Mouse (Mus musculus): Measurements from ENCODE around the gene Itga5.

The Itga5 gene

DNA sequence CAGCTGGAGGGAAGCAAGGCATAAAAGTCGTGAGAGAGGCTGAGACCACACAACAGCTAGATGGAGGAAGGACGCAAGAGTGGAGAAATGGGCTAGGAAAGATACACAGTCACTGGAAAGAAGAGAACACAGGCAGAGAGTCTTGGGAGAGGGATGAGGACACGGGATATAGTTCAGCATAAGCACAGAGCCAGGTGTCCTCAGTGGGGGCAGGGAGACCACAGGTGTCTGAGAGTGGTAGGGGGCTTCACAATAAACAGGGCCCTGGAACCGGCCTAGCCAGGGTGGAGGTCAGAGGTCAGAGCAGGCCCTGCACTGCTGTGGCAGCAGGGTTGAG lies 27.8 kb downstream of the Itga5 start:
- no peak for DNase-seq

DNA sequence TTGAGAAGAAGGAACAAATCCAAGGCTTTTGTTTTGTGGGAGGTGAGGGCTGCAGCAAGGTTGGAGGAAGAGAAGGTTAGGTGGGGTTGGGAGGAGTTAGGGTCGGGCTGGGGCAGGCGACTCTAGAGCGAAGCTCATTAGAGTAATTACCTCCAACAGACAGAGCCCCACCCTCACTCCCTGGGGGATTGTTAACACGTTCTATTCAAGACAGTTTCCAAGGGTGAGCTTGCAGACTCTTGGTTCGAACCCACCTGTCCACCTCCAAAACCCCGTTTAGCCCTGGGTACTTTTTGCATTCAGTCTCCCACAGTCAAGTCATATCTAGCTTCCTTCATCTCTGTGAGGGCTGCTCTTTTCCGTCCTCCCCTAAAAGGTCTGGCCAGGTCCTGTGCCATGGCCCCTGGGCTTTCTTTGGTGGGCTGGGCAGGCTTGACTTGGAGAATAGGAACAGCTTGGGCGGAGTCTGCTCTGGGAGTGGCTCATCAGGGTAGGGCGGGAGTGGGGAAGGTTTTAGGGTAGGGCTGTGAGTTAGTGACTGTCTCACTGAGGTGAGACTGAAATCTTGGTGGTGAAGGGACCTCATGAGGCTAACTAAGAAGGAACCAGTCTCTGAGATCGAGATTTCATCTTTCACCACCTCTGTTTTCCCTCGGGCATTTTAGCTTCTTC lies 29.4 kb downstream of the Itga5 start:
- no peak for DNase-seq

DNA sequence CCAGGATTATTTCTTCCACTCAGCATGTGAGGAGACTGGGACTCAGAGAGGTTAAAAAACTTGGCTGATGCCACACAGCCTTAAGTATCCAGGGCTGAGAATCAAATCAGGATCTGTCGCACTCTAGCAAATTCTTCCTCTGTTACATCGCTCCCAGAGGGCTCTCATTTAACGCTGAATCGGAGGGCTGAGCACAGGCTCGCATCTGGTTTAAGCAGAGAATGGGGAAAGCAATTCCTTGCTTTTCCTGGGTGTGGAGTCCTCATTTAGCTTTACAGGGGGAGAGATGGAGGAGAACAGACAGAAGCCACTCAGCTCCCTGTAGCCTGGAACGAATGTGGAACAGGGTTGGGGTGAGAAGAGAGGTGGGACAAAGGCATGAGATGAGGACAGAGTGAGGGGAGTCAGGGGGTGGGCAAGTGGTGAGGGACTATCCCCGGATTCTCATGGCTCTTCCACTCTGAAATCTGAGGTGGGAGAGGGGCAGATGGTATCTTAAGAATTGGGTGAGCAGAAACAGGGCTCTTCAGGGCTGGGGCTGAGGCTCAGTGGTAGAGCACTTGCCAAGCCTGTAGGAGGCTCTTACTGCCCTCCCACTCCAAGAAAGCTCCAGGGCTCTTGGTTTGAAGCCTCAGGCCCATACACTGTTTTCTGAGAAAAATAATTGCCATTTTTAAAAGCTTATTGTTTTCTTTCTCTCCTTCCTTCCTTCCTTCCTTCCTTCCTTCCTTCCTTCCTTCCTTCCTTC lies 30.9 kb downstream of the Itga5 start:
- DNase-seq, result no peak

DNA sequence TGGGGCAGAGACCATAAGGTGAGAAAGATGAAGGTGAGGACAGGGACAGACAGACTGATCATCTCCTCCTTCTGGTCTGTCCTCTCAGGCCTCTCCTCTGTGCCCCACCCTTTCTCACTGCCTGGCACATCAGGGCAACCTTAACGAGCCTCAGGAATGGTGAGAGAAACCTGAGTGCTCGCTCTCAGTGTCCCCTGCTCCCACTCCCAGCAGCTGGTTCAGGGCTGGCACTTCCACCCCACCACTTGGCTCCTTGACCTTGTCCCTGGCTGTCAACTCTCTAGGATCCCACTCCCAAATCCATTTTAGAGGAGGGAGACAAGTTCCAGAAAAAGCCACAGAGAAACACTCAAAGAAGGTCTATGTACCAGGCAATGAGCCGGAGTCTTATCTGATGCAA lies 31.5 kb downstream of the Itga5 start:
- DNase-seq, result no peak

DNA sequence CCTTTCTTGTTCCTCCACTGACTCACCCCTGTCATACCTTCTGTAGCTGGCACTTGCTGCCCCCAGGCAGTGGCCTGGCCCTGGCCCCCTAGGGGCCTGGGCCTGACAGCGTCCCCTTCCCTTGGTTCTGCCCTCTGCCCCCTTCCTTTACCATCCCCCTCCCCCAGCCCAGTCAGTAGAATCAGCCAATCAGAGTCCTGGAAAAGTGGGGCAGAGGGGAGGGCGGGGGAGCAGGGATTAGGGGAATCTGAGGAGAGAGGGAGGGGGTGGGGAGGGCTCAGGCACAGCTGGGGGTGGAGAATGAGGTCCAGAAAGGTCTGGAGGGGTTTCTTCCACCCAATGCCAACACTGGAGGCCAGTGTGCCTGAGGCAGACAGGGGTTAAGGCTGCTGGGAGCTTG lies 32.4 kb downstream of the Itga5 start:
- DNase-seq, result no peak

DNA sequence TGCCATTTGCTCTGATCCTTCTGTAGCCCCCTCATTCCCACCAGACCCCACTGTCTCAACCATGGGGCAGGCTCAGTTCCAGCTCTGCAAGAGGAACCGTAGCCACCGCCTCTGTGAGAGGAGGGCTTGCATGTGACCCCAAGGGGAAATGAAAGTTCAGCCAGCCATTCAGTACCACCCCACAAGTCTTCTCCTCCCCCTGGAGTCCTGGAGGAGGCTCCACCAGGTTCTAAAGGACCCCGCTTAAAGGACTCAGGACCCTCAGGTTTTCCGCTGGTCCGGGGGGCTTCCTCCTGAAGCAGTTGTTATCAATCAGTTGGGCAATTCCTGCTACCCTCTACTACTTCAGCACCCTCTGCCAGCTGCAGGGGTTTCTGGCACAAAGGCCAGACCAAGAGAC lies 32.8 kb downstream of the Itga5 start:
- DNase-seq, result no peak

DNA sequence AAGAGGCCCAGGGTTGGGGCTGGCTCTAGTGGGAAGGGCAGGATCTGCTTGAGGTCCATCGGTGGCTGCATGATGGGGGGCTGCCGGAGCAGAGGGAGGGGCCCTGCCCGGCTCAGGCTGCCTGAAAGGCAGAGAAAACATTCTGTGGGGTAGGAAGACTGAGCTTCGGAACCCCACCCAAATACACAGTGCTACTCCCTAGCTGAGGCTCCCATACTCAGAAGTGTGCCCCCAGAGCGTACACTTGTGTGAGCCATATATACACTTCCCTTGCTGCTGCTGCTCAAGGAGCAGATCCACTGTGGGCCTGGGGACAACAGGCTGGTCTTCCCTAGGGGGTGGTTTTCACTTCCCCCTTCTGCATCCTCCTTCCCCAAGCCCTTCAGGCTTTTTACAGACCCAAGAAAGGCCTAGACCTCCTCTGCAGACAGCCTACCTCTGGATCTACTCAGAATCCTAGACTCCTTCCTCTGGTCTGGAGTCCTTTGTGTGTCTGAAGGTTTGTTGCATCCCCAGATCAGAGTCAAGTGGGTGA lies 33.4 kb downstream of the Itga5 start:
- DNase-seq, result no peak

DNA sequence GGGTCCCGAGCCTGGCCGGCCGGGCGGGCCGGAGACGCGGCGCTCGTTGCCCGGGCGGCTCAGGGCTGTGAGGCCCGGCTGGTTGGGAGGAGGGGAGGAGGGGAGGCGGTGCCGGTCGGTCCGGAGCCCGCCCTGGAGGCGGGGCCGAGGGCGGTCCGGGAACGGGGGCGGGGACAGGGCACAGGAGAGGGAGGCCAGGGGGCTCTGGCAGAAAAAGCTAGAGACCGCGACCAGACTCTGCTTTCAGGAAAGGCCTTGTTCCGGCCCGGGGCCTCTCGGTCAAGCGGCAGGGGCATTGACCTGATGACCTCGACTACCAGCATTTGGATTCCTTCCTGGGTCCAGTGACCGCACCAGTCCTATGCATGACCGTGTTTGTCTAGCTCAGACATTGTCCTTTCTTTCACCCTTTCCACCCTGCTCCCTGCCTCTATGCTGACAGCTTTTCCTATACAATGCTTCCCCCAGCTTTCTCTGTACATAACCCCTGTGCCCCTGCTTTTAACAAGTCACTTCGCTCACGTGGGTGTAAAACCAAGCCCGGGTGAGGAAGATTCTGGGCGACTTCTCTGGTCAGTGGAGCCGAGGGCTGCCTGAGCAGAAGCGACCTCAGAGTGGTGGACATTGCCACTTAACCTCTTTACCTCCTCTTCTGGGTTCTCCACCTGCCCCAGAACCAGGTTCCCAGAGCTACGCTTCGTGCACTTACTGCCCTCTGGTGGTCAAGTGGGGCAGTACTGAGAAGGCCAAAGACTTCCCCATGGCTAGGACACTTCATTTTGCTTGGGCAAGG lies 42.9 kb downstream of the Itga5 start:
- DNase-seq, result peak; percentile 83

DNA sequence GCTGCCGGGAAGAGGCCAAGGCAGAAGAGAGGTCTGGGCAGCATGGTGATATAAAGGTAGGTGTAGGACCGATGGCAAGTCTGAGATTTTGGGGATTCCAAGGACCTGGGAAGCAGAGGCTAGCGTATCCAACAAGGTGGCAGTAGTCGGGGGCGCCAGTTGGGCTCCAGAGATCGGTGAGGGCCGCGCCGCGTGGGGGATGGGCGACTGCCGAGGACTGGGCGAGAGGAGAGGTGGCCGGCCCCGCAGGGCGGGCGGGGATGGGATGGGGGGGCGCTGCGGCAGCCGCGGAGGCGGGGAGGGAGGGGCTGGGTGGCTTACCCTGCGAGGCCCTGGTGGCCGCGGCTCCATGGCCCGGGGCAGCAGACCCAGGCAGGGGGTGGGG lies 43.5 kb downstream of the Itga5 start:
- peak; percentile 63 for DNase-seq

DNA sequence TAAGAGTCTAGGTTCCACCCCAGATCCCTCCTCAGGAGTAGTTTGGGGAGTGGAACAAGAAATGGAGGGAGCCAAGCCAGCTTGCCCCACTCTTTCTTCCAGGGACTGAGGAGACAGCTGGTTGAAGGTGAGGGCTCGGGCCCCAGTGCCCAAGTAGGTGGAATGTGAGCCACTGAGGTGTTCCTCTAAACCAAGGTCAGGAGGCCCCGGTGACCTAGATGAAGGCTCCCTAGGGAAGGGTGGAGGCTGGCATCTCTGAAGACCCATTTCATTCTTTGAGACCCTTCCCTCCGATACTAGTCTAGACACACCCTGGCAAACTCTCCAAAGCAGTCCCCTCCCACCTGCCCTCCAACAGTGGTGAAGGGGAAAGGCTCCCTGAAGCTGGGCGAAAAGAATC lies 44.2 kb downstream of the Itga5 start:
- no peak for DNase-seq

DNA sequence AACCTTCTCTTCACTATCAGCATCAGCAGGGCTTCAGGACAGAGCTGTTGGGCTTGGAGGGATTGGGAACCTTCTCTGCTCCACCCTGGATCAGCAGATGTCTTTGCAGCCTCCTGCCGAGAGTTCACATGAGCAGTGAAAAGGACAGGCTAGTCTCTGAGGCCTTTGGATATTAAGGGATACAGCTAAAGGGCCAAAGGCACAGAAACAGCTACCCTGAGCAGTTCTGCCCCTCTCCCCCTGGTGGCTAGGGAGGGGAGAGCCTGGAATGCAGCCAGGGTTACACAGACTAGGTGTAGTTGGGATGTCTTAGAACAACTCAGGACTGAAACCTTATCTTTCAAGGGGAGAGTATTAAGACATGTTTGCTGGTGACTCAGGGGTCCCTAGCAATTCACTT lies 45.5 kb downstream of the Itga5 start:
- no peak for DNase-seq

DNA sequence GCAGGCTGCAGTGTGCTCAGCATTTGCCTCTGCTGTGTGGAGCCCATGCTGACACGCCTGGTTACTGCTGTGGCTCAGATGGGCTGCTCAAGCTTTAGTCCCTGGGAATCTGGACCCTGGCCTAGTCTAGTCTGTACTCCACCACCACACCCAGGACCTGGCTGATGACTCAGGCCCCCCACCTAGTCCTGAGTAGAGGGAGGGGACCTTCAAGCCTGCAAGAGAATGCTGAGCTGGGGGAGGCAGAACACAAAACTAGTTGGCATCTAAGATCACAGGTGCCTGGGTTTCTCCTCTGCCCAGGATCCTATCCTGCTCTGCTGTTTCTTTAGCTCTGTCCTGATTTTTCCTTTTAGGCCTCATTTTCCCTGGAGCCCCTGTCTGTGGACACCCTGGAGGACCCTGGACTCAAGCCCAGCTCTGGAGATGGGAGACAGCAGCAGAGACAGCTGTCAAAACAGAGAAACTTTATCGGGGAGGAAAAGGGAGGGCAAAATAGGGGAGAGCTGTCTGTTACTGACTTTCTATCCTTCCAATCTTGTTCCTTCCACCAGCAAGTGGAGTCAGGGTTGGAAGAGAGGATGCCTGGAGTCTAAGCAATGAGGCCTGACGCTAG lies 48.3 kb downstream of the Itga5 start:
- no peak for DNase-seq

DNA sequence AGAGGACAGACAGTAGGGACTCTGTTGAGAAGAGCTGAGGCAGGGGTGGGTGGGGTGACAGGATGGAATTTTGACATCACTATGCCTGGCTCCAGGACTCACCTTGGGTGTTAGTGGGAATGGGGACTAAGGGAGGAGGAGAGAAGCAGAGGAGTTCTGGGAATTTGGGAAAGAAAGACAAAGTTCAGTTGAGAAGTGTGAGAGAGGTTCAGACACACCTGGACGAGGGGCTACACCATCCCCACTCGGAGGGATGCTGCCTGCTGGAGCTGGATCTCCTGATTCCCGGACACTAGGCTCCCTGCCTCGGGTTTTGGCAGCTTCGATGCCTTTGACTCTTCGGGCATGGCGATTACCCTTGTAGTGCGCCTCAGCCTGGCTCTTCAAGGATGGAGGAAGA lies 48.8 kb downstream of the Itga5 start:
- DNase-seq, result no peak

DNA sequence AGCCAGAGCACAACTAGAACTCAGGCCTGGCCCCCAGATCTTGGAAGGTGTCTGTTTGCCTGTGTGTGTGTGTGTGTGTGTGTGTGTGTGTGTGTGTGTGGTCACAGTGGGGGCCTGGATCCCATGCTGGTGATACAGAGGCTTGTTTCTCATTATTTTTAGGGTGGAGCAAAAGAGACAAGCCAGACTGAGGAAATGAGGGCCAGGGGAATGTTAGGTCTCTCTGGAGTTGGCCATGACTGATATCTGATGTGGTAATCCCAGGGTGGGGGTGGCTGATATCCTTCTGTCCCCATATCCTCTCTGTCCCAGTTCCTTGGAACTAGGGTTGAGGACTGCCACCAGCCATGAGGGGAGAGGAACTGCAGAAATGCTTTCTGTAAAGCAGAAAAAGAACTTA lies 49.4 kb downstream of the Itga5 start:
- no peak for DNase-seq

DNA sequence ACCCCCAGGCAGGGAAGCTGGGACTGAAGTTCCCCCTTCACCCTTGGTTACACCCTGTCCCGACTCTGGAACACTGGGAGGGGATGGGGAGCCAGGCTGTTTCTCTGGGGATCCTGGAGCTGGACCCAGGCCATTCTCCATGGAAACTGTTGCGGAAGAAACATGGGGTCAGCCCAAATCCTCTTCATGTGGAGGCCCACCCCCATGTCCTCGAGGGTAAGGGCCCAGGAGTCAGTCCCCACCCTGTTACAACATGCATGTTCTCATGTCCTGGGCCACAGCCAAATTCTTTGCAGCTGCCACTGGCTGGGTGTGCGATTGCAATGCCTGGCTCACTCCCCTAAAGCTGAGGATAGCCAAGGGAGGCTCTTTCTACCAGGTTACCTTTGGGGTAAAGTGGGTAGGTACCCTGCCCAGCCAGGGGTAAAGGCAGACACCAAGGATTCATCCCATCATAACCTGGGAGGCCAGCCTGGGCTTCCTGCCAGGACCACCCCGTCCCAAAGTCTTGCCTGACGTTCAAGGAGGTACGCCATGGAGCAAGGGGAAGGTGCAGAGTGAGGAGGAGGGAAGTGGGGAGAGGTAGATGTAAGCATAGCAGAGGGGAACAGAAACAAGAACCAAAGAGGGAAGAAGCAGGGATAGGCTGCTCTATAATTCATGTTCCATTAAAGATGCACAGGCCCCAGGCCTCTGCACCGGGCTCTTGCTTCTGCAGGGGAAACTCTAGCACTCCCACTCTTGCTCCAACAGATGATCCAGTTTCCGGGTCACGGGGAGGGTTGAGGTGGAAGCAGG lies 50.4 kb downstream of the Itga5 start:
- peak; percentile 27 for DNase-seq

DNA sequence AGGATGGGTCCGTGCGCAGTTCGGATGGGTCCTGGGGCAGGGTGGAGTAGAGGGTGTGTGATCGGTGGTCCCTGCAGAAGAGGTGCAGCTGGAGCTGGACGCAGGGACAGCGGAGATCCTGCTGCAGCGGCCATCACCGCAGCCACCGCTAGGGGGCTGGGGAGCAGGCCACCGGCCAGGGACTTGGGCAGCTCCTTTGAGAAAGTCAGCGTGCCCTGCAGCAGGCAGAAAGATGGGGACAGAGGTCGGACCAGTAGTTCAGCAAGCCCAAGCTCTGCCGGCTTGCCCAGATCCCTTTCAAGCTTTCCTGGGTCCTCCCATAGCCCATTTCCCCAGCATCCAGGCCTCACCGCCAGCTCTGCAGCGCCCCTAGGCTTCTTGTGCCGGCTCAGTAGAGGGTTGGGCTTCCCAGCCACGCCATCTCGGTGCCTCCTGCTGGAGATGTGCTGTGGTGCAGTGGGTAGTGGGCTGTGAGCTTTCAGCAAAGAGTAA lies 51.5 kb downstream of the Itga5 start:
- peak; percentile 70 for DNase-seq

DNA sequence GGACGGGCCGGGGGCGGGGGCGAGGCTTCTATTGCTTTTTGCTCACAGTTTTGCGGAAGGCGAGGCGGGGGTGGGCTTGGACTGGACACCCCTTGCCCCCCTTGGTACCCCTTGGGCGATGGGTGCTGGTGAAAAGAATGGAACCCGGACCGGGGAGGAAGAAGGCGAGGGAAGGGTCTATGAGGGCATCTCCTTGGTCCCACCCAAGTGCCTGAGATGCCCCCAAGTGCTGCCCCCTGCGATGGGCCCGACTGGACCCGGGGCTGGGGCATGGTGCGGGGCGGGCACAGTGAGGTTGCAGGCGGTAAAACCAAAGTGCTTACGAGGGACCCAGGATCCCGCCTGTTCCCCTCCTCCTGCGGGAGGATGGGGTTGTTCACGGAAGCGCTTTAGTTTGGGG lies 52.4 kb downstream of the Itga5 start:
- no peak for DNase-seq

DNA sequence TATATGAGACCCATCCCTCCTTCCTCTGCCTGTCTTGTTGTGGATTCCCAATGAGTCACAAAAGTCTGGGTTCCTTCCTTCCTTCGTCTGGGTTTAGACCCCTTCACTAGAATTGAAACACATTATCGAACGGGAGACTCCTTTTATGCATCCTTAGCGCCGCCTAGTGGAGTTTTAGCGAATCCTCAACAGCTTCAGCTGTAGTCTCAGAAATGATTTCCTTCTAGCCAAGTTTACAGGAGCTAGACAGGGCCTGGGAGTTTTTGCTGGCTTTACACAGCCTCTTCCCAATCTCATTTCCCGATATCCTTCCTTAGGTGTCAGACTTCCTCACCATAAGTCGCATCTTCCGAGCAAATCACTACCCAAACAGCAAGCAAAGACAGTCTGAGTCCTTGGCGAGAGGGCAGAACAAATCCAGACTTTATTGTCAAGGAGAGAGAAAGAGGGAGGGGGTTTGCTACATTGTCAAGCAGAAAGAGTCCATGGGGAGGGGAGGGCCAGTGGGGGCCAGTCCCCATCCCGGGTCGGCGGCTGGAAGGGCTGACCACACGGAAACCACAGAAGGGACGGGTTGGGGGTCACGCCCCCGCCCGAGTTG lies 53.0 kb downstream of the Itga5 start:
- peak; percentile 44 for DNase-seq

DNA sequence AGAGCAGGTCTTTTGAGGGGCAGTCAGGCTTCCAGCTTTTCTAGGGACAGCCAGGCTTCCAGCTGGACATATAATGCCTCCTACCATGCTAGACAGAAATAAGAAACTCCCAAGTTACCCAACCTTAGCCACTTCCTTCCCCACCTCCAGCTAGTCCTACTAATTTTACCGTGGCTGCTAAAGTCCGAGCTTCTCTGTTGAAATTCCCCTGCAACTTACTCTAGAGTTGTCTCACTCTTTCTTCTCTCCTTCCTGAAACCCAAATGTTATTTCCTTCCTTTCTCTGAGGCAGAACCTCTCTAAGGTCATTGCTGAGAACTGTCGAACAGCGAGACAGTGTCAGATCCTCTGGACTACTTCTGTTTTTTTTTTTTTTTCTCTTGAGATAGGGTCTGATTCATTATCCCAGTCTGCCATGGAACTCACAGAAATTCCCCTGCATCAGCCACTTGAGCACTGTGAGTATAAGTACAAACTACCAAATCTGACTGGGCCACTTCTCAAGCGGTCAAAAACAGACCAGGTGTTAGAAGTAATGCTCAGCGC lies 56.1 kb downstream of the Itga5 start, which contains the start of gene Gpr84:
Gene Gpr84, minus strand, starts transcription at position 248 of the 546 bp plus-strand sequence.
- no peak for DNase-seq

DNA sequence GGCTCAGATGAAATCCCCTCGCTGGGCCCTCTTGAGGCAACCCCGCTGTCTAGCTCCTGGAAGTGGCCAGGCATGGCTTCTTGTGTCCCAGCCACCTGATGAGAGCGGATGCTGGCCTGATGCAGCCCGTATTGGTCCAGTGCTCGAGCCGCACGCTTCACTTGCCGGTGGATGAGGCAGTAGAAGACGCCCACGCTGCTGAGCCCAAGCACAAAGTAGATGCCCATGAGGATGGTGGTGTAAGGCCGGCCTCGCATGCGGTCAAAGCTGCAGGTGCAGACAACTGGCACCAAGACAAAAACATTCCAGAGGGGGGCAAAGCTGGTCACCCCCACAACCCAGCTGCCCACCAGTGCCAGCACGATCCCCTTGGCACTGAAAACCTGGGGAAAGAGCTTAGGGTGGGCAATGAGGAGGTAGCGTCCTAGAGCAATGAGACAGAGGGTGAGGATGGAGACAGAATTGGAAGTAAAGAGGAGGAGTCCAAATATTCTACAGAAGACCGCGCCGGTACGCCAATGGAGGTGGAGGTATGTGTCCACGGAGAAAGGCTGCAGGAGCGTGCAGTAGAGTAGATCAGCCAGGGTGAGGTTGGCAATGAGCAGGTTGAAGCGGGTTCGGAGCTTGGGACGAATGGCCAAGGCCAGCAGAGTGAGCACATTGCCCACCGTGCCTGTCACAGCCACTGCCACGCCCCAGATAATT lies 57.5 kb downstream of the Itga5 start:
- DNase-seq, result peak; percentile 18
